Mouse (Mus musculus): Measurements from ENCODE around the gene Patl1.

DNA sequence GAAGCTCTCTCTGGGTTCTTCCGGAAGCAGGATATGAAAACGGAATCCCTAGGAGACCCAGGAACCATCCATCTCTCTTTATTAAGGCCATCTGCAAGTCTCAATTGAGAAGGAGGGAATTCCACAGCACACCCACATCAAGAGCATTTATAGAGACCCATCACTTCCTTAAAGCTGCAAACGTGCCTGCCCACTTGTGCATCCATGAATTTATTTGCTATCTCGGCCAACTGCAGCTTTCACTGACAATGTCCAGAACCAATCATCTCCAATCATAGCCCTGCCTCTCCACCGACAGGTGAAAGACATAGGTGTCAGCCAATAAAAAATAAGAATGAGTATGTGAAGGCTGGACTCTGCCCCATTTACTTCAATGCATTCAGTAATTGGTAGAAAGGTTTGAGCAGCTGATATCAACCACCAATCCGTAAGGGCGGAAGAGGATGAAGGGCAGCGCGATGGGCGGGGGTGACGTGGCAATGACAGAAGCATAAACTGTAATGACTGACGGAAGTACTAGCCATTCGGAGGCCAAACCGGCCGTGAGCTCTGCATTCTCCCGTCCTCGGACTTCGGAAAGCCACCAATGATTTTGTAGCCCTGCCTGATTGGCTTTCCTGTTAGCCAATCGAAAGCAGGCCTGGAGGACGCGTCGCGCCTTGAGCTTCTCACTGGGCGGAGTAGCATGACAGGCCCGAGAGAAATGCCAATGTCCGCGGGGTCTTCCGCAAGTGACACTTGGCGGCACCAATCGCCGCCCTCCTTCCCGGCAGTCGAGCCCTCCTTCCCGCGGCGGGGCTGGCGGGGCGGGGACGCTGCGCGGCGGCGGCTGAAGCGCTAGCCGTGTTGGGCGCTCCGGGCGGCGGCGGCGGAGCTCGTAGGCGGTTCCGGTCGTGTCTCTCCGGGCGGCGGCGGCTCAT lies 53.1 kb downstream of the Patl1 start, which contains the start of gene Osbp:
- TF ChIP-seq CTCF (conservative IDR thresholded peaks at IDR 0.05 in 1 of 2, IDR thresholded peaks at IDR 0.05 in 1 of 2; ENCODE audit: low read depth in 2 of 2, low read length in 2 of 2): no peak
- no peak for TF ChIP-seq E2F4 (IDR thresholded peaks at IDR 0.05; ENCODE audit: insufficient replicate concordance, low read depth, low read length)
- peak; percentile 90 for TF ChIP-seq POLR2A (IDR thresholded peaks at IDR 0.05; ENCODE audit: low read depth, low read length)
- no peak for TF ChIP-seq ZC3H11A (IDR thresholded peaks at IDR 0.05; ENCODE audit: low read depth, low read length)
- peak; percentile 83 for TF ChIP-seq HCFC1 (IDR thresholded peaks at IDR 0.05; ENCODE audit: low read depth, low read length)
- TF ChIP-seq JUND (conservative IDR thresholded peaks at IDR 0.05; ENCODE audit: low read depth, low read length): peak; percentile 50
- no peak for TF ChIP-seq CHD1 (IDR thresholded peaks at IDR 0.05; ENCODE audit: low read depth, low read length)
- TF ChIP-seq MXI1 (IDR thresholded peaks at IDR 0.05; ENCODE audit: low read depth, low read length): peak; percentile 39; the same call in 1 of the 2 replicates
- peak; percentile 84 for TF ChIP-seq SIN3A (IDR thresholded peaks at IDR 0.05; ENCODE audit: low read length)
- no peak for TF ChIP-seq EP300 (IDR thresholded peaks at IDR 0.05; ENCODE audit: low read length)
- TF ChIP-seq NRF1 (IDR thresholded peaks at IDR 0.05; ENCODE audit: low read depth, low read length): peak; percentile 11; the same call in 1 of the 2 replicates

Data from CH12.LX (cell line).